Mouse (Mus musculus): ENCODE data around the gene Gdf15.

DNA sequence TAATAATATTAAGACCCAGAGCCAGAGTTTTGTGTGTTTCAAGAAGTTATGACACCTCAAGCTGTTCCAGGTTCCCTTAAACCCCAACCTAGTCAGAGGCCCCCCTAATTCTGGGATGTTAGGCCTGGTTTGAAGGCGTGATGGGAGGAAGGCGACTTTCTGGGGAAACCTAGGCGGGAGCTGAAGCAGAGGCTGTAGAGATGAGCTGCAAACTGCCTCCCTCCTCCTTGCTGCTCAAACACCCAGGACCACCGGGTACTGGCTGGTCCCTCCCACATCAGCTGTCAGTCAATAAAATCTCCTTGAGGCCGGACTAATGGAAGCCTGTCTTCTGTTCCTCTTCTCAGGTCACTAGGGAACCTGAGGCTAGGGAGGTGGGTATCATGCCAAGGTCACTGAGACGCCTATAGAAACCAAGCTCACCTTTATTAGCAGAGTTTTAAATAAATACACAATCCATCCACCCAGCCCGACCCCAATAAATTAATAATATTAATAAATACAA is 3.2 kb downstream of the Gdf15 start:
- no peak for TF ChIP-seq CTCF (IDR thresholded peaks at IDR 0.05; ENCODE audit: borderline replicate concordance, control insufficient read depth, extremely low read depth, insufficient read depth, low read length, poor library complexity)
- TF ChIP-seq POLR2A (IDR thresholded peaks at IDR 0.05; ENCODE audit: control insufficient read depth, extremely low read depth, insufficient read depth, low read length, poor library complexity), result no peak

Measured in thymus, adult 2 months (tissue).